Mouse (Mus musculus): ENCODE results near the gene Sh3d21. TPM values are rescaled to one million over a fixed set of nuclear protein-coding genes. Genes with fewer than 3 reads are reported as not detected.

Sh3d21 gene
- polyA plus RNA-seq, 1 experiment from 2014 or later = 2.5 TPM

GRCm38 (mm10) chr4:126100764-126101163, 62.5 kb downstream of the Sh3d21 start:
- 88% methylated on average over 3 of the region's 3 CpGs for WGBS
- ATAC-seq (ENCODE audit: insufficient number of reproducible peaks, insufficient read depth, low FRiP score, low read depth) = no peak

More at GRCm38 (mm10) chr4:126100764-126101163, 62.5 kb downstream of the Sh3d21 start:
- H3K9ac ChIP-seq (ENCODE audit: low read length) = no peak overlapping the region
- H3K36me3 ChIP-seq (ENCODE audit: control insufficient read depth, insufficient read depth, low read length) = peaks cover 18% of the 10 kb centered on the region
- peaks cover 32 to 49% of the 10 kb centered on the region in 2 experiments for H3K4me1 ChIP-seq (ENCODE audit: control insufficient read depth in 2 of 2, insufficient read depth in 2 of 2, low read length in 2 of 2)
- H3K27ac ChIP-seq (replicated peaks in 1 of 2; ENCODE audit: control insufficient read depth in 1 of 2, insufficient read depth in 1 of 2, low read depth in 2 of 2, low read length in 2 of 2) = peak overlapping the region in 1 of 2 experiments; percentile 56; a peak in 1 of 4 replicates
- no peak overlapping the region for H3K4me2 ChIP-seq (ENCODE audit: low read length)
- H3K27me3 ChIP-seq (ENCODE audit: control insufficient read depth, insufficient read depth, low read length) = no peaks in the 10 kb centered on the region
- H3K4me3 ChIP-seq (ENCODE audit: control insufficient read depth in 1 of 2, insufficient read depth in 1 of 2, low read depth in 1 of 2, low read length in 2 of 2) = no peak overlapping the region
- no peaks in the 10 kb centered on the region for H3K9me3 ChIP-seq (ENCODE audit: control insufficient read depth, low read length)

Other genes starting within 250 kb of the Sh3d21 start
- gene Csf3r, start 138.9 kb downstream of the Sh3d21 start, polyA plus RNA-seq (2014; fragmentation: Nextera tagmentation; extraction: Ambion mirVana) = 1.1 and 1.5 TPM in 2 replicates
- 132 and 151 TPM in 2 replicates for gene Mrps15, start 116.6 kb downstream of the Sh3d21 start, polyA plus RNA-seq (2014; fragmentation: Nextera tagmentation; extraction: Ambion mirVana)
- gene Oscp1, start 104.9 kb downstream of the Sh3d21 start, polyA plus RNA-seq (2014; fragmentation: Nextera tagmentation; extraction: Ambion mirVana) = 4.6 and 6.4 TPM in 2 replicates
- 45.4 and 49.1 TPM in 2 replicates for gene Lsm10, start 66.9 kb downstream of the Sh3d21 start, polyA plus RNA-seq (2014; fragmentation: Nextera tagmentation; extraction: Ambion mirVana)
- gene Stk40, start 59.5 kb downstream of the Sh3d21 start, polyA plus RNA-seq (2014; fragmentation: Nextera tagmentation; extraction: Ambion mirVana) = 13.1 and 17.8 TPM in 2 replicates
- 31.8 and 33.9 TPM in 2 replicates for gene Eva1b, start 15.7 kb downstream of the Sh3d21 start, polyA plus RNA-seq (2014; fragmentation: Nextera tagmentation; extraction: Ambion mirVana)
- gene Thrap3, start 39.3 kb upstream of the Sh3d21 start, polyA plus RNA-seq (2014; fragmentation: Nextera tagmentation; extraction: Ambion mirVana) = 132 and 148 TPM in 2 replicates
- gene Map7d1, start 92.9 kb upstream of the Sh3d21 start, polyA plus RNA-seq (2014; fragmentation: Nextera tagmentation; extraction: Ambion mirVana) = 41.8 and 46.8 TPM in 2 replicates
- 17.8 and 30.5 TPM in 2 replicates for gene Trappc3, start 98.8 kb upstream of the Sh3d21 start, polyA plus RNA-seq (2014; fragmentation: Nextera tagmentation; extraction: Ambion mirVana)
- gene Col8a2, start 123.3 kb upstream of the Sh3d21 start, polyA plus RNA-seq (2014; fragmentation: Nextera tagmentation; extraction: Ambion mirVana) = 3.8 and 4.8 TPM in 2 replicates
- 23.7 and 25.1 TPM in 2 replicates for gene Adprhl2, start 158.2 kb upstream of the Sh3d21 start, polyA plus RNA-seq (2014; fragmentation: Nextera tagmentation; extraction: Ambion mirVana)
- 0.89 and 0.96 TPM in 2 replicates for gene Tekt2, start 162.2 kb upstream of the Sh3d21 start, polyA plus RNA-seq (2014; fragmentation: Nextera tagmentation; extraction: Ambion mirVana)

All from heart, embryonic 14.5 days (tissue).